Mouse (Mus musculus): Measurements from ENCODE around the gene Skap1.

Gene Skap1

DNA sequence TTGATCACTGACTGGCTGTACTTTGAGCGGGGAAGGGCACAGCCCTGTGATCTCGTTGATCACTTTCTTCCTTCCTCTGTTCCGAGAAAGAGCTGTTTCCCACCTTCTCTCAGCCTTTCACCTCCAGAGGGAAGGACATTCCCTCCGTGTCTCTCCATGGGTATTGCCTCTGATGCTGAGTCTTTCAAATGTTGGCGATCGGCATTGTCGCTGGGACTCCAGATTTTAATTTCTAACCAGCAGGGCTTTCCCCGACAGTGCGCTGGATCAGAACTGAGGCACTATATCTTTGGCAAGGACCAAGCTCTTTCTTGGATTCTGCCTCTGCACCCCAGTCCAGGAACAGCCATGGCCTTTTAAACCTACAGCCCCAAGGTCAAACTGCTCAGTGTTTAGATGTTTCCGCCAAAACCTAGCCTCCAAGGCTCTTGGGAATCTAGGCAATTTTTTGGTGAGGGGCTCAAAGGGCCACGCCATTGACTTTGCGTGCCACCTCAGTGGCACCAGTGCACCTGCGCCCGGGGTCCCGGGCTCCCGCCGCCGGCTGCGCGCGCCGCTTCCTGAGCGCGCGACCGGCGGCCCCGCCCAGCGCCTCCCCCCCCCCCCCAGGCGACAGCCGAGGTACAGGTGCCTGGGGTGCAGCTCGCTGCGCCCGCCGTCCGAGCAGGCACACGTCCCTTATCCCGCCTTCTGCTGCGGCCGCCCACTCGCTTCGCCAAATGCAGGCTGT lies at the start of gene Skap1:
Skap1 (plus strand) TSS at position 608 of the 730 bp plus-strand sequence.
- no peak for DNase-seq (ENCODE audit: low spot score in 2 of 2)

DNA sequence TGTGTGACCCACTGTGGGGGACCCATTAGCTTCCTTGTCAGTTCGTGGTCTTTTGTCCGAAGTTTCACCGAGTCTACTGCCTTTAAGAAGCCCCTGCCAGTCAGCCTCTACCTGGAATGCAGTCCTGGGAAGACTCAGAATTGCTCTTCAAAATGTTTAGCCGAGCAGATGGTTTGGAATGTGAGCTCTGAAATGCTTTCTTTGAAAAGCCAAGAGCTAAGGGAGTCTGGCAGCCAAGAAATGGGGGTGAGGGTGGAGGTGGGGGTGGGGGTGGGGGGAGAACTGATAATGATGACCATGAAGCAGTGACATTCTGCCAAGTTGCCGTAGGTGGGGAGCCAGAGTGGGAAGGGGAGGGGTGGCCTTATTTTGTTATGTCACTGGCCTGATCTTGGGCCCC lies 43.3 kb upstream of the Skap1 start:
- DNase-seq (ENCODE audit: low spot score in 2 of 2) = no peak

DNA sequence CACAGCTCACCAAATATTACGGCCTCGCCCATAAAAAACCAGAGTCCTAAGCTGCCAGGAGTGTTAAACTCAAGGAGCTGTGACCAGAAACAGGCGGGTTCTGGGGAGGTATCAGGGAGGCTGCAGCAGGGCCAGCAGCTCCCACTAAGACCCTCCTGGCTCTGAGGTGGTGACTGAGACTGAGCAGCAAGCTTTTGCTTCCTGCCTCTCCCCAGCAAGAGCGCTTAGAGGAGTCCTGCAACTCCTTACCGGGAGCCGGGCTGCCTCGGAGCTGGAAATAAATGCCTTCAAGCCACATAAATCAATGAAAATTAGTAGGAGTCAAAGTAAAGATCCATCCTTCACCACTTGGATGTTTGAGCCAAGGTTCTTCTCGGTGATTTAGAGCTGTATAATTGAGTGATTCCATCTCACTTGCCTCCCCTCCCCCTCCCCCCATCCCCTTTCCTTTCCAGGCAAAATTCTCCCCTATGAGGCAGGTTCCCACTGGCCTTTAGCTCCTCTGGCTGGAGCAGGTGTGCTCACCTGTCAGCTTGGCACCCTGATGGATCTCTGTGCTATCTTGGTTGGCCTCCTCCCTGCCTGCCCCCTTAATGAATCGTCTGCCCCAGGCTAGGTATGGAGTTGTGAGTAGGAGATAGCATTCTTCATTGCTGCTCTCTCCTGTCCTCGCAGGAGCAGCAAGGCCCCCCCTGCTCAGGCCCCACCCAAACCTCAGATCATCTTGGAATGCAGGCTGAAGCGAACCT lies 42.7 kb upstream of the Skap1 start:
- no peak for DNase-seq (ENCODE audit: low spot score in 2 of 2)

DNA sequence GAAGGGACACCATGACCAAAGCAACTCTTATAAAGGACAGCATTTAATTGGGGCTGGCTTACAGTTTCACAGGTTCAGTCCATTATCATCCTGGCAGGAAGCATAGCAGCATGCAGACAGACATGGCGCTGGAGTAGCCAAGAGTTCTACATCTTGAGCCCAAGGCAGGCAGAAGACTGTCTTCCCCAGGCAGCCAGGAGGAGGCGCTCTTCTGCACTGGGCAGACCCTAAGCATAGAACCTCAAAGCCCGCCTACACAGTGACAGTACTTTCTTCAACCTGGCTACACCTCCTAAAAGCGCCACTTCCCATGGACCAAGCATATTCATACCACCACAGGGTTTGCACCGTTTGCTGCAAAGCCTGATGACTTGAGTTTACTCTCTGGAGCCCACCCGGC lies 39.2 kb upstream of the Skap1 start:
- DNase-seq (ENCODE audit: low spot score in 2 of 2) = no peak

DNA sequence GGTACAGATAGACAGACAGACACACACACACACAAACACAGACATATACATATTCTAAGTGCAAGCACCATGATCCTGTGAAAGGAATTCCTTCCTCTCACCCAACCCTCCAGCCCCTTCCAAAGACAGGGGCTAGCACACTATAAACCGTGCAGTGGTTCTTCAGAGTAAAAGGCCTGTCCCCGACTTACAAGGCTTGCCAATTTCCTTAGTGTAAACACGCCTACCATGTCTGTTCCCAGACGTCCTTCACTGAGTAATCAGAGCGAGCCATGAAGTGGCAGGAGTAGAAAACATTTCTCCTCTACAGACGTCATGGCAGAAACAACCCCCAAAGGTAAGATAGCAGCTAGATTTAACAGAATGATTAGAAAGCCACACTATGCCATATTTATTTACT lies 38.2 kb upstream of the Skap1 start:
- no peak for DNase-seq (ENCODE audit: low spot score in 2 of 2)

DNA sequence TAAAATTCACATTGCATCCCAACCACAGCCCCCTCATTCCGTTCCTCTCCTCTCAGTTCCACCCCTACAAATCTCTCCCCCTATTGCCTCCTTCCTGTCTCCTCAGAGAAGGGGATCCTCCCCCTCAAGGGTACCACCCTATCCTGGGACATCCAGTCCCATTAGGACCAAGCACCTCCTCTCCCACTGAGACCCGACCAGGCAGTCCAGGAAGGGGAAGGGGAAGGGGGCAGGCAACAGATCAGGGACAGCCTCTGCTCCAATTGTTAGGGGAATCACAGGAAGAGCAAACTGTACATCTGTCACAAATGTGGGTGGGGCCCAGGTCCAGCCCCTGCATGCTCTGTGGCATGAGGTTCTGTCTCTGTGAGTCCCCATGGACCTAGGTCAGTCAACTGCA lies 37.6 kb upstream of the Skap1 start:
- DNase-seq (ENCODE audit: low spot score in 2 of 2) = no peak

DNA sequence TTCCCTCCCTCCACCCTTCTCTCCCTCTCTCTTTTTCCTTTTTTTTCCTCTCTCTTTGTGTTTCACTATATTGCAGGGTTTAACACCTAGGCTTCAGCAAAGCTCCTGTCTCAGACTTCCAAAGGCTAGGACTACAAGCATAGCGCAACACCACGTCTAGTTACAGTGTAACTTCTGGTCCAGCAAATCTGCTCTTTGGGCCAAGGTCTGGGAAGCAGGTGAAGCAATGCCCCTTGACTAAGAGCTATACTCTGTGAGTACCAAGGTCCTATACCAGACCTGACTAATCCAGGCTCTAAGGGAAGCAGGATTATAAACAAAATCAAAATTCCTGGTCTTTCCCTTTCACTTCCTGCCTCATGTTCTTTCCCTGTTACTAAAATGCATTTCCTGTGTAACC lies 35.3 kb upstream of the Skap1 start:
- DNase-seq (ENCODE audit: low spot score in 2 of 2) = no peak

DNA sequence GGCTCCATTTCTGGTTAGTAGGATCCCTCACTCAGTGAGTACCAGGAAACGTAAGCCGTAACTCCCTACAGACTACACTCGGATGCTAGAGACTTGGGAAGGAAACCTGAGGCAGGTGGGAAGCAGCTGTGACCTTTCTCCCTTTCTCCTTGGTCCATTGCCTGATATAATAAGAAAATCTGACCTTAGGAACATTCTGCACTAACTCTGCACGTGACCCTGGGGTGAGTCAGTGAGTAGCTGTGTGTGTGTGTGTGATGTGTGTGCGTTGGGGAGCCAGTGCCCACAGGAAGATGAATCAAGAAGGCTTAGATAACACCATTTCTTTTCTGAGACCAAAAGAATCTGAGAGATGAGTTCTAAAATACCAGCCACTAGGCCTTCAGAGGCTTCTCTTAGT lies 34.5 kb upstream of the Skap1 start:
- DNase-seq (ENCODE audit: low spot score in 2 of 2) = no peak

DNA sequence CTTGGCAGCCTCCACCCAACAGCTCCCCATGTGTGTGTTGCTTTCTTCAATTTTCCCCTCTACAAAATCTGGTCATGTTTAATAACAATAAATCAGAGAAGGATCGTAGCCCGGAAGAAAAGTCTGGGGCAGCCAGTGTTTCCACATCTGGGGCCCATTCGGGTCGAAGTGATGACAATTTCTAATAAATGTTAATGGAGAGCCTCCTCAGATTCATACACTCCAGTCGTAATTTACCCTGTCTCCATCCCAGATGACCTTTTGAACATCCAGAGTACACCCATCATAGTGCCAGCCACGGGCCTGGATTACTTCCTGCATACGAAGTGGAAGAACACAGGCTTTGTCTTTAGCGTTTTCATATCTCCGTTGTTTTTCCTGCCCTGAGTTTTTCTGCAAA lies 32.5 kb upstream of the Skap1 start:
- no peak for DNase-seq (ENCODE audit: low spot score in 2 of 2)

DNA sequence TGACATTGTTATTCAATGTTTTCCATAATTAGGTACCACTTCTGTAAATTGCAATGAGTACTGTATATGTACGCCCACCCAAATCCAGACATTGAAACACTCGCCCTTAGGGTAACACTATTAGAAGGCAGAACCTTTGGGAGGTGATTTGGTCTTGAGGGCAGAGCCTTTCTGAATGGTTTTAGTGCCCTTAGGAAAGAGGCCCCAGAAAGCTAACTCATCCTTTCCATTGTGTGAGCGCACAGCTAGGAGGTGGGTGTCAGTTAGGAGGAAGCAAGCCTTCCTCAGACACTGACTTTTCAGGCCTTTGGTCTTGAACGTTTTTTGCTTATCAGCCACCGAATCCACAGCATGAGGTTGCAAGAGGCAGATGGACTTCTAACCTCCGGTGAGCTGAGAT lies 29.5 kb upstream of the Skap1 start:
- DNase-seq (ENCODE audit: low spot score in 2 of 2) = no peak

DNA sequence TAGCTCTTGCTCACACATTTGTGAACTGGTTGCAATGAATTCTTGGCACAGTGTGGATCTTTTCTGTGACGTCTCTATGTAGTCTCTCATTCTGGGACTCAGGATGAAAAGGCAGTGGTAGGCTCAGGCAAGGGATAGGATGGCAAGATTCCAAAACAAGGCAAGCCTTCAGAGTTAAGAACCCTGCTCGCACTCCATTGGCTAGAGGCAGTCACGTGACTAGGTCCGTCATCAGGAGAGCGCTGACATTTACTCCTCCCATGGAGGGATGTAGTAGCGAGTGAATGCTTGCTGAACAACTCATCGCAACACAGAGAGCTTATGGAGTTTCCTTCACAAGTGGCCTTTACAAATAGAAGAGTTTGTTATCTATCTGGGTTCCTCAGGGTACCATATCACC lies 27.9 kb upstream of the Skap1 start:
- peak in 1 of 2 experiments; percentile 27 for DNase-seq (ENCODE audit: low spot score in 2 of 2)

DNA sequence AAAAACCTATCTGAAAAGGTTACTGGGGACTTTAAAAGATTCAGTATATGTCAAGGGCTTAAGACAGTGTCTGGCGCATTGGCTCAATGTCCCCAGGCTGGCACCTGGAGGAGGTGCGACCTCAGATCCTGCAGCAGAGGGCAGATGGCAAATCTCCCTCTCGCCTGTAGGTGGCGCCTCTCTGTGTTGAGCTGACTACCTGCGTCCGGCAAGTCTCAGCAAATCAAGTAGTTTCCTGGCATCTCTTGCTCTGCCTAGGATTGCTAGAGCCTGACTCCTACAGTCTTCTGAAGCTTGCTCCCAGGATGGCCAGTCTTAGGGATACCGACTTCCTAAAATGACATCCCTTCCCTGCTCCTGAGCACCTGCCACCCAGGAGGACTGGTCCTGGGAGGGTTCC lies 25.6 kb upstream of the Skap1 start:
- peak; percentile 58 for DNase-seq (ENCODE audit: low spot score in 2 of 2)

DNA sequence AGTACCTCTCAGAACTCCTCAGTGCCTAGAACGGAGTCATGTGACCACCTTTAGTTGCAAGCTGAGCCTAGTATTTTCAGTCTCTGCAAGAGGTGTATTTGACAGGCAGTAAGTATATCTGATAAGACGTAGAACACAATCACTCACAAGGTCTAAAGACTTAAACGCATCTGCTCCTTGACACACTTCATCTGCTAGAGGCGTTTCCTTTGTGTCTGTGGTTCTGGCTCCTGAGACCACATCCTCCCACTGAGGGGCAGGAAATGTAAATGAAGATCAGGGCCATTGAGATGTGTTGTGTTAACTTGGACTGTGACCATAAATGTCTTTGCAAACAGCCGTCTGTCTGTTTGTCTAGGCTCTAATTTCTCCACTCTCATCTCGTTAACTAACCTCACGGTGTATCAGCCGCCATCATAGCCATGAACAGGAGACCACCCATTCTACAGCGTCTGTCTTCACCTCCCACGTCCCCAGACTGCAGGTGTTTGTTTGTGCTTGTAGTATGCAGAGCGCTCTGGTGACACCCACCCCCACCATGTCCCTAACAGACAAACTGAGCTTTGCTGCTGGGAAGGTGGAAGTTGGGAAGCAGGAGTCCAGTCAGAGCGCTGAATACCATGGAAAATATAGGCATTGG lies 22.7 kb upstream of the Skap1 start:
- no peak for DNase-seq (ENCODE audit: low spot score in 2 of 2)

DNA sequence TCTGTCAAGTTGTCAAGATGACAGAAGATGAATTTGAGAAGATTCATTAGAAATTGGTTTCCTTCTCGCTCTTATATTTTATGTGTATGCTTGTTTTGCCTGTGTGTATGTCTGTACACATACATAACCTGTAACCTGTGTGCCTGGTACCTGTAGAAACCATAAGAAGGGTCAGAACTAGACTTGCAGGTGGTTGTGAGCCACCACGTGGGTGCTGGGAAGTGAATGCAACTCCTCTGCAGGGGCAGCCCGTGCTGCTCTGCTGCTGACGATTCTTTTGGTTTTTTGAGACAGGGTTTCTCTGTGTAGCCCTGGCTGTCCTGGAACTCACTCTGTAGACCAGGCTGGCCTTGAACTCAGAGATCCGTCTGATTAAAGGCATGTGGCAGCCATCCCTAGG lies 21.9 kb upstream of the Skap1 start:
- DNase-seq (ENCODE audit: low spot score in 2 of 2) = no peak

DNA sequence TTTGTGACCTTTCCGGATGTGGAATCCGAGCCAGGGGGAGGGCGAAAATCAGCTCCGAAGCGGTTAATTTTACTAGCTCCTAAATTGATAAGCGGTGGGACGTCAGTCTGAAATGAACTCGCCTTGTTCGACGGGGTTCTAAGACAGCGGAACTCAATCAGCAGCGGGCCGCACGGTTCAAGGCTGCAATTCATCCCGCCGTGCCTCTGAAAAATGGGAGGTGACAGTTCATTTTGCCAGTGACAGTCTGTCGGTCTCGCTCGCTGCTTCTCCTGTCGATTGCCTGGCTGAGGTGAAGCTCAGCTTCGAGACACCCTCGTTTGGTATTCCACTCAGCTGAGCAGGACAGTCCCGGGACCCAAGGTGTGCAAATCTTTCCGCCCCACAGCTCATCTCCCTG lies 16.5 kb upstream of the Skap1 start:
- DNase-seq (ENCODE audit: low spot score in 2 of 2) = no peak

DNA sequence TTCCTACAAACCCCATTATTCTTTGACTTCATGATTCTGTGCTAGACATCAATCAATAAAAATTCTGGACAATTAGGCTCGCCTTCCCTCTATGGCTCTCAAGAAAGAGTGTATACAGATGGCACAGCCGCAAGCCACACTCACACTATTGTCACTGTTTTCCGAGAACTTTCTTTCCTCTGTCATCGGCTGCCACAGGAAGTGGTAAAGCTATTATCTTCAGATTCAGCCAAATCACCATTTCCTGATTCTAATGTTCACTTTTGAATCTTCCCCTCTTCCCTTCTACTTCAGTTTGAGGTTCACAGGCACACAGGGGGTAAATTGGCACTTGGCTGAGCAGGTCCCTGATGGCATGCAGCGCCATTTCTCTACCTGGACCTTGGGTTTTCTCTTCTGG lies 9.3 kb upstream of the Skap1 start:
- DNase-seq (ENCODE audit: low spot score in 2 of 2) = no peak

DNA sequence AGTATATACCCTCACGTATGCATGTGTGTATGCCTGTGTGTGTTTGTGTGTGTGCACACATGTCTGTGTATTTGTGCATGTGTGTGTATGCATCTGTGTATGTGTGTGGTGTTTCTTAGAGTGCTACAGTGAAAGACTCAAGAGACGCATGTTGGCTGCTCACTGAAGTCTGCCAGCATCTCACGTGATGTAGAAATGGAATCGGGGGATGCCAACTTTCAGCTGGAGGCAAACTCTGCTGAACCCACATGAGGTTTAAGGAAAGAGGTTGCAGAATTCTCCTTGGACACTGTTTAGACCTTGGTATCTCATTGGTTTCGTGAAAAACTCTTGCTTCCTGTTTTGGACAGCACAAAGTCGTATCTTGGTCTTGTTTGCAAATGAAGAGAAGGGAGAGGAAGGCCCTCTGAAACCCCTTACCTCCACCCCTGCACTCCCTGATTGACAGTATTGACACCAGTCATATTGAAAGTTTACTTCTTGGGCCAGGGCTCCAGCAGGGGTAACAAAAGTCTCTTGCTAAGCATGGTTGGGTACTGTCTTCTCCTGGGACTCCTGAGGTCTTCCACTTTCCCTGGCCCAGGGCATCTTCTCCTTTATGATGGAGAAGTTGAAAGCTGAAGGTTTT lies 8.6 kb upstream of the Skap1 start:
- DNase-seq (ENCODE audit: low spot score in 2 of 2) = no peak

DNA sequence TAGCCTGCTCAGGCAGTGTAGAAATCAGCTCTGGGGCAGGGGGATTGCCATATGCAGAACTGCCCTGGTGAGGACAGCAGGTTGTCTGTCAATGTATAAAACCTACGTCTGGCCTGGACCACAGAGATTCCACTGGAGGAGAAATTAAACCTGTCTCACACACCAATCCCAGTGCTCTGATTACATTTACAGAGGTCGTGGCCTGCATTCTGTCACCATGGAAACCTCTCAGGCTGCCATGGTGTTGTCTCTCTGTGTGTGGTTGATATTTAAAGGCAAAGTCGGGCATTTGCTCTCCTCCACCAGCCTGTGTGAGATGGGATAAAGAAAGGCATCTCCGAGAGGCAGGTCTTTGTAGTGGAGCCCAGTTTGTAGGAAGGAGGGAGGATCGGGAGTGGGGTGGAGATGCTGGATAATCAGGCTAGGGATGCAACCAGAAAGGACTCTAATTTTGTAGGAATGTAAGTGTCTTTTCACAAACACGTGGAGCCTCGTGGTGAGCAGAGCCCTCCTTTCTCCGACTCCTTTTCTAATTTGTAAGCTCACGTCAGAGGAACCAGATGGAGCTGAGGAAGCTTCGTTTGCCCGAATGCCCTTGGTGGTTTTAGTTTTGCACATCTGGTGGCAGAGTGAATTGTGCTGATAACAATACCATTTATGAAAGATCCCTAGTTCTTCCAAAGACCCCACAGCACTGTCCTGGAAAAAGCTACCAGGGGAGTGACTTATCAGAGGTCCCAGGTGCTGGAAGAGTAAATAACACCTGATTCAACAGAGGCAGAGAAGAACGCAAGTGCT lies 7.7 kb upstream of the Skap1 start:
- no peak for DNase-seq (ENCODE audit: low spot score in 2 of 2)

DNA sequence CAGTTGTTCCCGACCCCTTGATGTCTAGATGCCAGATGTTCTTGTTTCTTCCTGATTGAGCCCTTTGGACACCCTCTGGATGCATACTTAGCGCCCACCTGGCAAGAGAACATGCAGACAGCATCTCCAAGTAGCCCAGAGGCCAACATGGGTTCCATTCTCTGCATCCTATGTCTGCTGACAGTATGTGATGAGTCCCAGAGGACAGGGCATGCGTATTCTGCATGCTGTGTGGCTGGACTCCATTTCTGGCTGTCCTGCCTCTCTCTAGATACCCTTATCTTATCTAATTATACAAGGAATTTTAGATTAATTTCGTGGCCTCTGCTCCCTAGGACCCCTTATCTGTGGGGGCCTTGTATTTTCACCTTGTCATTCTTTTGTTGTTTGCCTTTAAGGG lies 2.6 kb upstream of the Skap1 start:
- peak in 1 of 2 experiments; percentile 15 for DNase-seq (ENCODE audit: low spot score in 2 of 2)

DNA sequence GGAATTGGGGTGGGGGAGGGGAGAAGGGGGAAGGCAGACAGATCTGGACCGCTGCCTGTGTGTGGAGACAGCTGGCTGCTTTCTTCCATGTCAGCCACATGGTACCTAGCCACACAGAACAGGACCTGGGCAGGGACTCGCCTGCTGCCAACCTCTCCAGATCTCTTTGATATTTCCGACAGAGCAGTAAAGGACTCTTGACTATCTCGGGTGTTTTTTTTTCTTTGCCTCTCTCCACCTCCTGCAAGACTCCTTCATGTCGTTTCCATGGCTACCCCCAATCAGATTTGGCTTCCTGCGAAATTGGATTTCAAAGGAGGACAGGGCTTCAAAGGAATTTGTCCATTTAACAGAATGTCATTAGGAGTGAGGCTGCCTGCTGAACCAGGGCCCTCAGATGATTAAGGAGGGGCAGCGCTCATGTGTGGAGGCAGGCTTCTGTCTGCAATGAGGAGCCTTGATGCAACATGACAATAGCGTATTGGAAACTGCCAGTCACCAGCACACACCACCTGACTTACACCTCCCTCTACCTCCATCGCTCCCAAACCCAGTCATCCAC lies 2.1 kb upstream of the Skap1 start:
- peak in 1 of 2 experiments; percentile 44 for DNase-seq (ENCODE audit: low spot score in 2 of 2)

DNA sequence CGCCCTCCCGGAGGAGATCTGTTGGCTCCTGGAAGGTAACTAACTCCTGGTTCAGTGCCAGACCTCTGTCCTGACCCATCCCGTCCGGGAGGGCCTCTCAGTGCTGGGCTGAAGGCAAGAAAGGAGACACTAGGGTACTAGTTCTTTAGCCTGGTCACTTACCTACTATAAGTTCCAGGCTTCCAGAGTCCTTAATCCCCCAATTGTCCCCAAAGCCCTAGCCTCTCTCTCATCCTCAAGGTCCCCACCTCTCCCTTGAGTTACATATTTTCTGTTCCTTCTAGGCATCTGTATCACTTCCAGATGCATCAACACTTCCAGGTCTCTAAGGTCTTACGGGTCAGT lies 295 bp downstream of the Skap1 start:
- DNase-seq (ENCODE audit: low spot score in 2 of 2) = no peak

All from cerebellum, postnatal 4 days (tissue).